Comparison of ENCODE assay signal across 10 mouse cellular contexts in the genomic region with DNA sequence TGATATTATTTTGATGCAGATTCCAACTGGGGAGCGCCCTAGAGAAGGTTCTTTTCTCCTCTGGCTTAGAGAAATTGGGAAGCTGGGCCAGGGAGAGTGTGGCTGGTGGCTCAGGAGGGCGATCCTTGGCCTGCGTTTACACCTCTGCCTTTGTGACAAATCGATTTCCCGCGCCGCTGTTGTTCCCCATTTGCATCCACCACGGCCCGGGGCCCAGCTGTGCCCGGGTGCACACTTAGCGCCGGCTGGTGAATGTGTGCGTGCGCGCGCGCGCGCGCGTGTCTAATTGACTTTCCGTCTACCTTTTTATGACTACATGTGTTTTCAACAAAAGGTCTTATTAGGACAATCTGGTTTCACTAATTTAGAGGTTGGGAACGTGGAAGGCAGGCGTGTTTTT. TPM values are rescaled to one million over a fixed set of nuclear protein-coding genes. Genes with fewer than 3 reads are reported as not detected.
DNase-seq lines count a peak whose midpoint lies in the region; ATAC-seq lines count a peak whose summit lies in the region.
"Had no signal": no experiment of that assay in that cellular context is flagged by ENCODE, and none has a peak within 500 bp of the region (broad histone marks: within the 10 kb centered on the region; RNA-seq: fewer than 3 reads in every experiment).

No protein-coding gene starts in this region.

- no peaks in the 10 kb centered on the region for H3K9me3 ChIP-seq in heart, embryonic 11.5 days (replicated peaks; ENCODE audit: control insufficient read depth, low read length)
- H3K9me3 ChIP-seq in hindbrain, embryonic 16.5 days (ENCODE audit: control insufficient read depth, low read length) = no peaks in the 10 kb centered on the region
- no peaks in the 10 kb centered on the region for H3K9me3 ChIP-seq in midbrain, embryonic 15.5 days
- H3K9me3 ChIP-seq: liver, embryonic 15.5 days had no signal

- peaks cover 39% of the 10 kb centered on the region for H3K27me3 ChIP-seq in heart, embryonic 11.5 days (ENCODE audit: control insufficient read depth, insufficient read depth, low read length)
- peaks cover 39% of the 10 kb centered on the region for H3K27me3 ChIP-seq in hindbrain, embryonic 16.5 days (replicated peaks; ENCODE audit: control insufficient read depth, insufficient read depth, low read length)
- H3K27me3 ChIP-seq in midbrain, embryonic 15.5 days (replicated peaks) = peaks cover 59% of the 10 kb centered on the region

- H3K4me2 ChIP-seq in heart, embryonic 11.5 days = peak overlapping the region; percentile 57
- H3K4me2 ChIP-seq in hindbrain, embryonic 16.5 days (ENCODE audit: low read length) = peak overlapping the region; percentile 52
- peak overlapping the region; percentile 45 for H3K4me2 ChIP-seq in midbrain, embryonic 15.5 days
- H3K4me2 ChIP-seq: liver, embryonic 15.5 days had no signal

- no peak for DNase-seq in heart, postnatal 14 days
- DNase-seq in embryo, embryonic 11 days = peak; percentile 85
- no peak for DNase-seq in spleen, adult 18-20 months
- DNase-seq in urinary bladder, postnatal 10 days (ENCODE audit: low spot score) = no peak
- DNase-seq in urinary bladder, postnatal 14 days (ENCODE audit: low spot score) = no peak
- DNase-seq: cerebellum, adult 2 months had no signal

- intact Hi-C loops in heart, postnatal 14 days (cut with DNase I) = no loop called here

- H3K27ac ChIP-seq in heart, embryonic 11.5 days (ENCODE audit: low read depth, low read length) = no peak overlapping the region
- H3K27ac ChIP-seq in hindbrain, embryonic 16.5 days (ENCODE audit: low read depth, low read length) = no peak overlapping the region
- no peak overlapping the region for H3K27ac ChIP-seq in midbrain, embryonic 15.5 days
- H3K27ac ChIP-seq: liver, embryonic 15.5 days had no signal

- H3K36me3 ChIP-seq in heart, embryonic 11.5 days (ENCODE audit: control insufficient read depth, insufficient read depth, low read length) = no peaks in the 10 kb centered on the region
- H3K36me3 ChIP-seq in hindbrain, embryonic 16.5 days (ENCODE audit: control insufficient read depth, insufficient read depth, low read length) = no peaks in the 10 kb centered on the region
- H3K36me3 ChIP-seq in midbrain, embryonic 15.5 days (replicated peaks) = no peaks in the 10 kb centered on the region
- H3K36me3 ChIP-seq: liver, embryonic 15.5 days had no signal

- H3K4me3 ChIP-seq in heart, embryonic 11.5 days (ENCODE audit: low read depth, low read length) = peak overlapping the region; percentile 28
- peak overlapping the region; percentile 29 for H3K4me3 ChIP-seq in hindbrain, embryonic 16.5 days (ENCODE audit: low read length)
- peak overlapping the region; percentile 22 for H3K4me3 ChIP-seq in midbrain, embryonic 15.5 days
- H3K4me3 ChIP-seq: liver, embryonic 15.5 days had no signal

- no peak for ATAC-seq in heart, embryonic 11.5 days (replicated peaks; ENCODE audit: insufficient number of reproducible peaks, low FRiP score, low TSS enrichment)
- ATAC-seq in hindbrain, embryonic 16.5 days = no peak
- ATAC-seq in midbrain, embryonic 15.5 days (replicated peaks) = no peak

- WGBS in heart, embryonic 11.5 days (ENCODE audit: insufficient replicate concordance) = 4% methylated on average over 24 of the region's 24 CpGs
- 6% methylated on average over 24 of the region's 24 CpGs for WGBS in hindbrain, embryonic 16.5 days
- WGBS in midbrain, embryonic 15.5 days = 4% methylated on average over 24 of the region's 24 CpGs

- H3K9ac ChIP-seq in heart, embryonic 11.5 days (ENCODE audit: low read depth, low read length) = no peak overlapping the region
- no peak overlapping the region for H3K9ac ChIP-seq in hindbrain, embryonic 16.5 days (ENCODE audit: low read depth, low read length)
- H3K9ac ChIP-seq in midbrain, embryonic 15.5 days = no peak overlapping the region
- H3K9ac ChIP-seq: liver, embryonic 15.5 days had no signal

- H3K4me1 ChIP-seq in heart, embryonic 11.5 days (ENCODE audit: control insufficient read depth, insufficient read depth, low read length) = no peaks in the 10 kb centered on the region
- peaks cover 17% of the 10 kb centered on the region for H3K4me1 ChIP-seq in hindbrain, embryonic 16.5 days (ENCODE audit: control insufficient read depth, insufficient read depth, low read depth, low read length)
- H3K4me1 ChIP-seq in midbrain, embryonic 15.5 days = peaks cover 29% of the 10 kb centered on the region
- H3K4me1 ChIP-seq: liver, embryonic 15.5 days had no signal

RNA-seq across cellular contexts. Expression of a gene that starts 4.9 kb away (rescaled TPM):
- polyA plus RNA-seq in heart, embryonic 11.5 days (2014; fragmentation: Nextera tagmentation; extraction: Ambion mirVana) = 9.1 and 9.7 TPM in 2 replicates
- 10 to 100 TPM; 30.5 to 31.9 TPM for total RNA-seq in heart, postnatal 14 days (2021)
- polyA plus RNA-seq in hindbrain, embryonic 16.5 days (2015; fragmentation: Nextera tagmentation; extraction: Ambion mirVana) = 3.9 and 5.6 TPM in 2 replicates
- polyA plus RNA-seq in midbrain, embryonic 15.5 days (2015; fragmentation: Nextera tagmentation; extraction: Ambion mirVana) = 3.6 and 4.2 TPM in 2 replicates
